Mouse (Mus musculus) kidney, postnatal 10 days (tissue): ENCODE data around the gene Emid1.

ENCODE experiments used
- DNase-seq: peaks from one replicate; pipeline ENCODE4 v3.0.0; 2021; ENCODE audit warnings: mixed read lengths

Emid1 gene

DNA sequence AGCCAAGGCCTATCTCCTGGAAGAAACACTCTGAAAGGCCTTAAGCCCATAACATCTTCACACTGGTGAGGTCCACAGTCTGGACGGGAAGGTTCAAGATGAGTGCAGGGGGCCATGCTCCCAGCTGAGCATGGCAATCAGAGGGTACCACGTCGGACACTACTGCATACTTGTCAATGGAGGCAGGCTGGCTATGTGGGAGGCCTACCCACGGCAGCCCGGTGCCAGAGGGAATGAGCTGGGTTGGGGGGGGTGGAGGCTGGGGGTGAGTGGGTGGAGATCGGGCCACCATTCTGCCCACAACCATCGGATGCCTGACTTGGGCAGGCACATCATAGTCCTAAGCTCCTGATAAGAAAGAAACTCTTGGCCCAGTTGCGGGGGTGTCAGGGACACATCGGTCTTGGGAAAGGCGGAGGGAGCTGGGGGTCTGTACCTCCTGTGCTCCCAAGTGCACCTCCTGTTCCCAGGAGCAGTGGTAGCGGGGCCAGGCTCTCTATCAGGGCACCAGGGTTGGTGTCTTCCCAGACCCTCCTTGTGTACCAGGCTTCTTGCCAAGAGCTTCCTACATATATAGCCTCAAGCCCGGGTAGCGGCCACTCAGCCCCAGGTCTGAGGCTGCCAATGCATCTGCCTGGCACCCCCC is 89.1 kb downstream of the Emid1 start:
- DNase-seq: no peak

DNA sequence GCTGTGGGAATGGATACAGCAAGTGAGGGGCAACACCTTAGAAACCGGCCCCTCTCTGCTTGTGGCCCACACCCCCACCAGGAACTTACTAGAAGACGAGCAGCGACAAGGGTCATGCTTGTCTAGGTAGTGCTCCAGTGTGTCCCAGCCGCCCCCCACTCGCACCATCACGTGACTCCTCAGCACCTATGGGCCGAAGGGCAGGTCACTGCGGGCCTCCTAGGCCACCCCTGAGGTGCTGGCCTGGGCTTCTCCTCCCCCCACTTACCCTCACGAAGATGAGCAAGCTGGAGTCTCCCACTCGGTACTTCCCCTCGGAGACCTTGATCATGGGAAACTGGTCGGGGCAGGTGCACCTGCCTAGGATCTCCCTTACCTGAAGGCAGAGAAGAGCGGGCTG is 89.7 kb downstream of the Emid1 start:
- DNase-seq: peak; percentile 26

DNA sequence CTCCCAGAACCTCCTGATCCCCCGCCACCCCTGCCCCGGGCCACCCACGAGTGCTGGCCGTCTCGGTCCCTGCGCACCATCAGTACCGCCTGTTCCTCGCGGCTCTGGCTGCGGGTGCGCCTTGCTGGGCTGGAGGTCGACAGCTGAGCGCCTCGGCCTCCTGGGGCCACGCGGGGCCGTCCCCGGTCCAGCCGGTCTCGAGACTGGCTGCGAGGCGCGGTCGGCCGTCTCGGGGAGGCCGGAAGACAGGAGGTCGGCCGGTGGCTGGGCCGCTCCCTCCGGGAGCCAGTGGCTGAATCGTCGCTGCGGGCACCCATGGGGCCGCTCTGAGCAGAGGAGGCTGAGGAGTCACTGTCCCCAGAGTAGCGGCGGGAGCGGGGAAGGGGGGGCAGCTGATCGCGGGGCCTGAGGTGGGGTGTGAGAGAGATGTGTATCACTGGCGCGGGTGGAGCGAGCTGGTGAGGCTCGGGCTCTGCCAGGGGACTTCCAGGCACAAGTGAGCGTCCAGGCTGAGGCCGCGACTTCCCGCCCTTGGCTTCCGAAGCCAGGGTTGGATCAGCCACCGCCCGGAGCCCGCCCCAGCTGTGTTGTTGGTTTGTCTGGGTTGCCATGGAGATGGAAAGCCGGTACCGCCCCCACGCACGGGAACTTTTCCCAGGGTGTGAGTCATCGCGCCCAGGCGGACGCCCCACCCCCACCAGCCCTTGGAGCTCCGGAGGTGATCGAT is 90.5 kb downstream of the Emid1 start:
- DNase-seq: peak; percentile 95

DNA sequence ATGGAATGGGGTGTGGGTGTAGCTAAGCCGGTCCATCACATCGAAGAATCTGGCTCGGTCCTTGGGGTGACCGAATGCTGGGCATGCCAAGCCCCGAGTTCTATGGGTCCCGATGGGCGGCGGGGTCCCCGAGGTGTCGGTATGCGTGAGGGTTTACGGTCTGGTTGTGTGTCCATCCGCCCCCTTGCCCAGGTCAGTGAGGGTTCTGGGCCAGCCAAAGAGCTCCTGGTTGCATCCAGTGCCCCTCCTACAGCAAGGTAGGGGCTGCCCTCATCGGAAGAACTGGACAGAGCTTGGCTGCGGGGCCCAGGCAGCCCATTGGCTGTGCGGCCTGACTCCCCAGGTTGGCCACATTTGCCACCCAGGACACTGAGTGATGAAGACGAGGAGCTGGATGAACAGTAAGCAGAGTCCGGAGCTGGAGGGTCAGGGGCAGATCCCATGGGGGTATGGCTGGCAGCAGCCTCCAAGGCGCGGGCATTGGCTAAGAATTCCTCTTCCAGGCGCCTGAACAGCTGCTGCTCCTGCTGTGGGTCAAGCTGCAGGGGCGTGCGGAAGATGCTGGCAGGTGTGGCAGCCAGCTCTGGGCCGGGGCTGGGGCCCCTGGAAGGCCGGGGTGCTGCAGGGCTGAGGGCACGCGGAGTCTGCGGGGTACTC is 91.2 kb downstream of the Emid1 start:
- peak; percentile 36 for DNase-seq

DNA sequence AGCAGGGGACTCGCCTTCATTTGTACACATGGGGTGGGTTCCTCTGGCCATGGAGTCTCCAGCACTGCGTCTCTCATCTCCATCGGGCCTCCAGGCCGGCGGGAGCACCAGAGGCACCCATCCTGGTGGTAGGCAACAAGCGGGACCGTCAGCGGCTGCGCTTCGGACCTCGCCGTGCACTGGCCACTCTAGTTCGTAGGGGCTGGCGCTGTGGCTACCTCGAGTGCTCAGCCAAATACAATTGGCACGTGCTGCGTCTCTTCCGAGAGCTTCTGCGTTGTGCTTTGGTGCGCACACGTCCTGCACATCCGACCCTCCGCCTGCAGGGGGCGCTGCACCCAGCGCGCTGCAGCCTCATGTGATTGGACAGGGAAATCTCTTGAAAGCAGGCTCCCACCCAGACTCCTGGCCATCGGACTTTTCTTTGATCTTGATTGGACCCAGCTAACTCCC is 92.3 kb downstream of the Emid1 start:
- DNase-seq: peak; percentile 42

DNA sequence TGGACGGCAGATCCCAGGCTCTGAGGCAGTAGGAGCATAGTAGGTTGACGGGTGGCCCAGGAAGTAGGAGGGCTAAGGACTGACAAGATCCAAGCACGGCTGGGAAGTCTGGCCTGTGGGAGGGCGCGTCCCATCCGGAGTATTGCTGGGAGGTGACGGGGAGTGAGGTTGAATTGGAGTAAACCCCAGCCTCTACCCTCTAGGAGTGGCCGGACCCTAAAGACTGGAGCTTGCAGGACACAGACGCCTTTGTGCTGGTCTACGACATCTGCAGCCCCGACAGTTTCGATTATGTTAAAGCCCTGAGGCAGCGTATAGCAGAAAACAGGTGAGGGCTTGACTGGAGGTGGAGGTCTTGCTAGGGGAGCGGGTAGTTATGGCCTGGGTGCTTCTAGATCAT is 92.8 kb downstream of the Emid1 start:
- peak; percentile 33 for DNase-seq

DNA sequence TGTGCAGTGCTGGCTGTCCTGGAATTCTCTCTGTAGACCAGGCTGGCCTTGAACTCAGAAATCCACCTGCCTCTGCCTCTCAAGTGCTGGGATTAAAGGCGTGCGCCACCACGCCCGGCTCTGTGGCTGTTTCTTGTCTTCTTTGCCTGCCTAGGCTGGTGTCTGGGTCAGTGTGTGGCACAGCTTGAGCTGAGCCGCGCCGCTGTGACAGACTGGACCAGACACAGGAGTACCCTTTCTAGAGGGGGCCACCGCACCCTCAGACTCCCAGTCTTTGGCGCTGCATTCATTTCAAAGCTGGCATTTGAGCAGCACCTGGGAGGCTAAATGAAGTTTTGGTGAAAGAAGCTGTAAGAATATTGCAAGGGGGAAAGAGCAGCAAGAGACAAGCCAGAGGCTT is 93.3 kb downstream of the Emid1 start:
- no peak for DNase-seq

DNA sequence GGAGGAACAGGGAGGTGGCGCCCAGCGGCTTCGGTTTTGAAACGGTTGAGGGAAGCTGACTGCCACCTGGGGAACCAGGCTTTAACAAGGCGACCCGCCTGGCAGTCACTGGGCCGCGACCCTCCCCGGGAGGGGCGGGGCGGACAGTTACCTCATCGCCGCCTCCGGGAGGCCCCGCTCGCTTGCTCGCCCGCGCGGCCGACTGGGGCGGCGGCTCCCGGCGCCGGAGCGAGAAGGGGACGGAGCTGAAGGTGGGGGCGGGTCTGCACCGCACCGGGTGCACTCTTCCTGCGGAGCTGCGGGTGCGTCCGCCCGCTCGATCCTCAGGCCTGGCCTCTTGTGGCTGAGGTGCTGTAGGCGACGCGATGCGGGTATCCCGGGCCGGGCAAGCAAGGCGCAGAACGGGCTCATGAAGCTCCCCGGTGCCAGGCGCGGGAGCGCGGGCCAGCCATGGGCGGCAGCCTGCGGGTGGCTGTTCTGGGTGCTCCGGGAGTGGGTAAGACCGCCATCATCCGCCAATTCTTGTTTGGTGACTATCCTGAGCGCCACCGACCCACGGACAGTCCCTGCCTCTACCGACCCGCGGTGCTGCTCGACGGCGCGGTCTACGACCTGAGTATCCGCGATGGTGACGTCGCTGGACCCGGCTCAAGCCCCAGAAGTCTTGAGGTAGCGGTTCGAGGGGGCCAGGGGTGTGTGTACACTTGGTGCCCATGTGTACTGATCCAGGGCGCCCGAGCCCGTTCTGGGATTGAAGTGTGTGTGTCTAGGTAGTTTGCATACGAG is 94.0 kb downstream of the Emid1 start, which contains the start of gene Rasl10a:
TSS of gene Rasl10a (plus strand) at position 273 of the 786 bp plus-strand sequence.
- DNase-seq: peak; percentile 68

DNA sequence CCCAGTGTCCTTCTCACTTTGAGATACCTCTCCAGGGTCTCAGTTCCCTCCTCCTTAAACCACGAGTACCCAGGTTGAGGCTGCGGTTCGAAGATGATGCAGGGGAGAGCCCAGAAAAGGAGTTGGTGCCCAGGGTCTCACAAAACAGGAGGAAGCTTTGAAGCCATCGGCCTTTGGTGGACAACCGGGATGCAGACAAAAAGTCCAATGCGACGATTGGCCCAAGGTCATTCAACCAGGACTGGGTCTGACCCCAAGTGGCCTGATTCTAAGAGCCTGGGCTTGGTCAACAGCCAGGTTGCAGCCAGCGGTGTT is 94.6 kb downstream of the Emid1 start:
- DNase-seq: no peak

DNA sequence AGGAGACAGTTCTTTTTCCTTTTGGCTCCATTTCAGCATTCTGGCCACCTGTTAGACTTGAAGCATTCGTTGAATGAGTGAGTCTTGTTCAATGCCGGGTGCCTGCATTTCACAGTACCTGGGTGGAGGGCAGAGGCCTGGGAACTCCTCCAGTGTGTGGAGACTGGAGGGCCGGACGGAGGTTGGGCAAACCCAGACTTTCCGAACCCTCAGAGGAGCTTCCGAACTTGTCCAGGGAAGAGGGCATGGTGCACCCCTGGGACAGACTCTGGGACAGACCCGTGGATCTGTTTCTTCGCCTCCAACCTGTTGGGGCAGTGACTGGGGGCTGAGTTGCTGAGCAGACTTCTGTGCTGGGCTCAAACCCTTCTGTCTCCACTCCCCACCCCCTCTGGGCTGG is 95.0 kb downstream of the Emid1 start:
- no peak for DNase-seq
